Mouse (Mus musculus): Measurements from ENCODE around the gene Lrp10. TPM values are rescaled to one million over a fixed set of nuclear protein-coding genes. Genes with fewer than 3 reads are reported as not detected.

The Lrp10 gene
- total RNA-seq (2023; ENCODE audit: inconsistent age): 180 to 202 TPM (median 185 TPM) in 4 replicates

DNA sequence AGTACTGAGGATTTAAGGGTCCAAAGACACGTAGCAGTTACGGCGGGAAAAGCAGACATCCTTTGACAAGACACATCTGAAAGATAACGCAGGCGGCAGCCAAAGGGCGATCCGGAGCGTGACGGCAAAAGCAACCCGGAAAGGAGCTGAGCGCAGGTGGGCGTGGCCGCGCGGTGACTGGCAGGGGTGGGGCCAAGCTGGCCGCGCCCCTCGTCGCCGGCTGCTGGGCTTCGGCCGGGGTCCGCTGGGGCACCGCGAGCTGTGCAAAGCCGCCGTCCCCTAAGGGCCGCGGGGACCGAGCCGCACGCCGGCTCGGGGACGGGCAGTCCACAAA, at the start of gene Lrp10:
TSS of gene Lrp10 (plus strand) at position 179 of the 334 bp plus-strand sequence.

DNA sequence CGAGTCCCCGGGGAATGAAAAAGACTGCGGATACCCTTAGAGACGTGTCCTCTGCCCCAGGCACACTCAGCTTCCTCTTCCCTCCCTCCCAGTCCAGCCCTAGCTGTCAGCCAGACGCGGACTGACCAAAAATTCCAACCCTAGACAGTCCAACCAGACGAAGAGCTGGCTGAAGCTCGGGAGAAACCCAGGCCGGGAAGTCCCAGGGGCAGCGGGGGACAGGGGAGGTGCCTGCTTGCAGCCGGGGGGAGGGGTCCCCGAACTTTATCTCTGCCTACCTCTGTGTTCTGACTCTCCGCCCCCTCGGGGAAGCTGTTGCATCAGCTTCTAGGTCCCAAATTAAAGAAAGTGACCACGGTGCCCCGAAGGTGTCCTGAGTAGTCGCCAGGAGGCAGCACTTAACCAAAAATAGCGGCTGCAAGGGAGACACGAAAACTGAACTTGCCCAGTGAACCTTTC, 46.3 kb upstream of the Lrp10 start, which contains the start of gene Slc7a7:
TSS of gene Slc7a7 (minus strand) at position 158 of the 459 bp plus-strand sequence.

DNA sequence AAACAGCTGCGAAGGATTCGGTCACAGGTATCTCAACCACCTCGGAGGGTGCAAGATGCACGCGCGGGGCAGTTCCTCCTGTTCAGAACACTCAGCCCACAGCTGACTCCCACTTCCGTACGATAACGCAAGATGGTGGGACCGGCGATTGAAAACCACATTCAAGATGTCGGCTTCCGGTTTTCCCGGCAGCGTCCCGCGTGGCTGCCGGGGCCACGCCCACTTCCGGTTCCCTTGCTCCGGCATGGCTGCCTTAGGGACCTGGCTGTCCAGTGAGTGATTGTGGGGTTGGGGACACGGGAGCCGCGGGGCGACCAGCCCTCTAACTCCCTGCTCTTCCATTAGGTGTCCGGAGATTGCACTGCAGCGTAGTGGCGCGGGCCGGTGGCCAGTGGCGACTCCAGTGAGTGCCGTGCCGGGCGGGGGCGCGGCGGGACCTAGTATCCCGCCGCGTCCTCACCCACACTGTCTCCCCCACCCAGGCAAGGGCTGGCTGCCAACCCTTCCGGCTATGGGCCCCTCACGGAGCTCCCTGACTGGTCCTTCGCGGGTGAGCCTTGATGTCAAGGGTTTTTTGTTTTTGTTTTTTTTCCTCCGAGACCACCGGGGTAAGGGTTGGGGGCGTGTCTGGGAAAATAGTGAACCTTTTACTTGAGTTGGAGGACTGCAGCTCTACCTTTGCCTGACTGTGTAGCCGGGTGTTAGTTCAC, 37.1 kb upstream of the Lrp10 start, which contains the start of gene Mrpl52:
TSS of gene Mrpl52 (plus strand) at position 221 of the 710 bp plus-strand sequence.

DNA sequence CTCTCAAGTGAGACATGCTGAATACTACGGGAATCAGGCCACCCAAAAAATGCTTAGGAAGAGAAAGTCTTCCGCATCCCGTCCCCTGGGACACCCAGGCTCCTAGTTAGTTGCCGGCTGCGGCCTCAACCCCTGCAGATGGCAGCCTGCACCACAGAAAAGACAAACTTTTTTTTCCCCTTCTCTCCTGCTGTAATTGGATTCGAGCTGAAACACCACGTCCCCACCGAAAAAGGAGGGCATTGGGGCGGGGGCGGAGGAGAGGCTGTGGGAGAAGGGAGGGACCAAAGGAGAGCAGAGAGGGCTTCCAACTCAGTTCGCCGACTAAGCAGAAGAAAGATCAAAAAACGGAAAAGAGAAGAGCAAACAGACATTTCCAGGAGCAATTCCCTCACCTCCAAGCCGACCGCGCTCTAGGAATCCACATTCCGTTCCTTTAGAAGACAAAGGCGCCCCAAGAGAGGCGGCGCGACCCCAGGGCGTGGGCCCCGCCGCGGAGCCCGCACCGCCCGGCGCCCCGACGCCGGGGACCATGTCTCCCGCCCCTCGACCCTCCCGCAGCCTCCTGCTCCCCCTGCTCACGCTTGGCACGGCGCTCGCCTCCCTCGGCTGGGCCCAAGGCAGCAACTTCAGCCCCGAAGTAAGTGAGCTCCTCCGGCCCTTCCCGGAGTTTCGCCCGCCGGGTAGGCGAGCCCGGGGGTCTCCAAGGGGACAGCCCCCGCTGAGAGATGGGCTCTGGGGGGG, 32.4 kb upstream of the Lrp10 start, which contains the start of gene Mmp14:
TSS of gene Mmp14 (plus strand) at position 279 of the 744 bp plus-strand sequence.

DNA sequence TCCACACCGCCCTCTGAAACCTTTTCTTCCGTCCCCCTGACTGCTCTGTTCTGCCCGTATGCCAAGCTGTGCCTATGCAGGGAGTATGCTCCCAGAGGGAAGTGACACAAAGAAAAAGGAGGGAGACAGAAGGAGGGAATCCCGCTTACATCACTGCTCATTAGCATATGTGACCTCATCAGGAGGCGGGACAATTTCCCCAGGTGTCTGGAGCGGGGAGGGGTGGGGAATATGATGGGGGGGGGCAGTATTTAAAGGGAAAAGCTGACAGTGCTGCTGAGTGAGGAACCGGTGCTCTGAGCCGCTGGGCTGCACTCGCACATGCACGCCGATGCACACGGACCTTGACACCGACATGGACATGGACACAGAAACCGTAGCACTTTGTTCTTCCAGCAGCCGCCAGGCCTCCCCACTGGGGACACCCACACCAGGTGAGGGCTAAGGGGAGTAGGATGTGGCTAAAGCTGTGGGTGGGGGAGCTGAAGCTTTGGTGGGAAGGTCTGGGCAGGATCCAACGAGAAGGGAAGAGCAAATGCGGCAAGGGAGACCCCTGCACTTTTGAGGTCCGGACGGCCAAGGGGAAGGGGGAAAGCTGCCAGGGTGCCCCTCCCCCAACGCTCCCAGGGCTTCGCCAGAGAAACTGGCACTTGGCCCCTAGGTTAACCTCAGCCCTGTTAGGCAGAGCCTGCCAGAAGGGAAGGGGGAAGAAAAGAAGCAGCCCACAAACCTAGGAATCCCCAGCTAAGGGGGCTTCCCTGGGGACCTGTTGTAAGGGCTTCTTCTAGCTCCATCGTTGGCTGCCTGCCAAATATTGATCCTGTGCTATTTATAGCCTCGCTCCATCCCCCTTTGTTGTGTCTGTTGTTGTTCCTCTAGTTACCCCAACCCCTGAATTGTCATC, 12.3 kb downstream of the Lrp10 start, which contains the start of gene Rem2:
TSS of gene Rem2 (plus strand) at position 160 of the 904 bp plus-strand sequence.

Other genes starting within 250 kb of the Lrp10 start
- gene Dad1, start 210.0 kb upstream of the Lrp10 start, total RNA-seq (2023; ENCODE audit: inconsistent age): 134 to 156 TPM (median 143 TPM) in 4 replicates
- 8.0 to 11.5 TPM (median 9.6 TPM) in 4 replicates for gene Abhd4, start 209.9 kb upstream of the Lrp10 start, total RNA-seq (2023; ENCODE audit: inconsistent age)
- 0.10 to 0.36 TPM (median 0.12 TPM) in 3 of 4 replicates, not detected in the other for gene Olfr49, start 179.2 kb upstream of the Lrp10 start, total RNA-seq (2023; ENCODE audit: inconsistent age)
- 81.9 to 88.9 TPM (median 83.2 TPM) in 4 replicates for gene Oxa1l, start 103.3 kb upstream of the Lrp10 start, total RNA-seq (2023; ENCODE audit: inconsistent age)
- 7.1 to 10.6 TPM (median 8.9 TPM) in 4 replicates for gene Slc7a7, start 46.4 kb upstream of the Lrp10 start, total RNA-seq (2023; ENCODE audit: inconsistent age)
- 88.1 to 99.8 TPM (median 93.2 TPM) in 4 replicates for gene Mrpl52, start 37.2 kb upstream of the Lrp10 start, total RNA-seq (2023; ENCODE audit: inconsistent age)
- 0.33 to 1.7 TPM (median 1.6 TPM) in 4 replicates for gene Mmp14, start 32.5 kb upstream of the Lrp10 start, total RNA-seq (2023; ENCODE audit: inconsistent age)
- gene Rem2, start 12.0 kb downstream of the Lrp10 start, total RNA-seq (2023; ENCODE audit: inconsistent age): 1.1 to 2.1 TPM (median 1.4 TPM) in 4 replicates
- gene Prmt5, start 53.4 kb downstream of the Lrp10 start, total RNA-seq (2023; ENCODE audit: inconsistent age): 31.8 to 42.2 TPM (median 34.2 TPM) in 4 replicates
- gene Haus4, start 90.5 kb downstream of the Lrp10 start, total RNA-seq (2023; ENCODE audit: inconsistent age): 10.7 to 13.0 TPM (median 12.2 TPM) in 4 replicates
- 0.18 to 0.32 TPM in 2 of 4 replicates, not detected in the others for gene Ajuba, start 113.4 kb downstream of the Lrp10 start, total RNA-seq (2023; ENCODE audit: inconsistent age)
- gene 4931414P19Rik, start 141.9 kb downstream of the Lrp10 start, total RNA-seq (2023; ENCODE audit: inconsistent age): 5.1 to 9.3 TPM (median 6.8 TPM) in 4 replicates
- gene Psmb5, start 153.9 kb downstream of the Lrp10 start, total RNA-seq (2023; ENCODE audit: inconsistent age): 55.7 to 68.6 TPM (median 59.9 TPM) in 4 replicates
- gene Psmb11, start 157.3 kb downstream of the Lrp10 start, total RNA-seq (2023; ENCODE audit: inconsistent age): not detected in 4 replicates
- not detected in 4 replicates for gene Gm17606, start 176.8 kb downstream of the Lrp10 start, total RNA-seq (2023; ENCODE audit: inconsistent age)
- gene Cdh24, start 177.2 kb downstream of the Lrp10 start, total RNA-seq (2023; ENCODE audit: inconsistent age): 3.8 to 6.9 TPM (median 4.5 TPM) in 4 replicates
- 25.3 to 32.9 TPM (median 30.5 TPM) in 4 replicates for gene 1700123O20Rik, start 222.1 kb downstream of the Lrp10 start, total RNA-seq (2023; ENCODE audit: inconsistent age)
- gene Acin1, start 222.8 kb downstream of the Lrp10 start, total RNA-seq (2023; ENCODE audit: inconsistent age): 488 to 550 TPM (median 542 TPM) in 4 replicates
- not detected in 4 replicates for gene Gm29776, start 234.7 kb downstream of the Lrp10 start, total RNA-seq (2023; ENCODE audit: inconsistent age)
- not detected in 4 replicates for gene Cebpe, start 248.0 kb downstream of the Lrp10 start, total RNA-seq (2023; ENCODE audit: inconsistent age)